Mouse (Mus musculus) cerebellum, adult 9-11 months (tissue): ENCODE measurements around the gene Epn1.

Experiments used
- DNase-seq: peaks from one replicate; pipeline ENCODE4 v3.0.0; 2022

The Epn1 gene

GRCm38 (mm10) chr7:5098769-5099168, 18.7 kb downstream of the Epn1 start:
- DNase-seq = no peak

- DNase-seq = no peak
Observed at GRCm38 (mm10) chr7:5099796-5100195, 19.8 kb downstream of the Epn1 start.

DNA sequence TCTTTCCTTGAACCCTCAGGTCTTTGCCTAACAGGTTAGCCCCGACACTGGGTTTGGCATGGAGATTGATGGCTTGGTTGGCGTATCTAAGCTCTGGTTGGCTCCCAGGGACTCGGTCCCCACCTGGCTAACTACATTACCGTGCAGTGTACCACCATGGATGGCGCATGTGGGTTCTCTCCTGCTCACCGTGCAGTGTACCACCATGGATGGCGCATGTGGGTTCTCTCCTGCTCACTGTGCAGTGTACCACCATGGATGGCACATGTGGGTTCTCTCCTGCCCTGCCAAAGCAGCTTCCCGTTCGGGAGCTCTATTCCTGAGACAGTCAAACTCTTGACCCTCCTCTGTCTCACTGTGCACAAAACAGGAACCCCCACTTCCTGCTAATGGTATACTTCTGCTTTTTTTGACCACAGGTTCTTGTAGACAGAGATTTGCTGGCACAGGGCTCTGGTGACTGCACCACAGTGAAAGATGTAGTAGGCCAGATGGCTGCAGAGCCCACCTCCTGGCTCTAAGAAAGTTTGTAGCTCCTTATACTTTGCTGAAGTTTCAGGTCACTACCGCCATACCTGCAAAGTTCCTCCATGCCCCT, 21.1 kb downstream of the Epn1 start:
- DNase-seq = no peak

GRCm38 (mm10) chr7:5102564-5102963, 22.5 kb downstream of the Epn1 start:
- DNase-seq = no peak

DNA sequence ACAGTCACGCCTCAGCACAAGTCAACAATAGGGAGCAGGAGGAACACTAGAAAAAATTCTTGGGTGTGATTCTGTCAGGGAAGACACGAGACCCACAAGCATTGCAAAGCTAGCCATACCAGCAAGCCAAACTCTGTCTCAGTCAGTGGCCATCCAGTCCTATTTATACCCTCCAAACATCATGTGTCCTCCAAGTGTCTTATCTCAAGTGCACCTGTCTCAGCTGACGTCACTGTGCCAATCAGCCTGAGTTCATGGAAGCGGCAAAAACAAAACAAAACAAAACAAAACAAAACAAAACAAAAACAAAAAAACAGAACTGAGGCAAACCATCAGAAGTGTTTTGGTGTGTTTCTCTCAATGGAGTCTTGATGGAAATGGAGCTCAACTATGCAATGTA, 28.2 kb downstream of the Epn1 start:
- no peak for DNase-seq

DNA sequence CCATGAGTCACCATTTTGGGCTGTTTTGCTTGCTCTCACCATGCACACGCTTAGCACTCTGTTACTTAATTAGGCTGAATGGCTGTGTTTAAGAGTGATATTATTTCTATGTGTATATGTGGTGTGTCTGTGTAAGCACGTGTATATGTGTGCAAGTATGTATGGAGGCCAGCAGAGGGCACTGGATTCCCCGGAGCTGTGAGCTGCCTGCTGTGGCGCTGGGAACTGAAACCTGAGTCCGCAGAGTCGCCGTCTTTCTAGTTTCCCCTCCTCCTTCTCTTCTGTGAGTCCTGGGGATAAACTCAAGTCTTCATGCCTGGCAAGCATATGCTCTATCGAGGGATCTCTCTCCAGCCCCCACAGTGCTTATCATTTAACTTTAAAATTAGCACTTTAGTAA, 29.3 kb downstream of the Epn1 start:
- no peak for DNase-seq

DNA sequence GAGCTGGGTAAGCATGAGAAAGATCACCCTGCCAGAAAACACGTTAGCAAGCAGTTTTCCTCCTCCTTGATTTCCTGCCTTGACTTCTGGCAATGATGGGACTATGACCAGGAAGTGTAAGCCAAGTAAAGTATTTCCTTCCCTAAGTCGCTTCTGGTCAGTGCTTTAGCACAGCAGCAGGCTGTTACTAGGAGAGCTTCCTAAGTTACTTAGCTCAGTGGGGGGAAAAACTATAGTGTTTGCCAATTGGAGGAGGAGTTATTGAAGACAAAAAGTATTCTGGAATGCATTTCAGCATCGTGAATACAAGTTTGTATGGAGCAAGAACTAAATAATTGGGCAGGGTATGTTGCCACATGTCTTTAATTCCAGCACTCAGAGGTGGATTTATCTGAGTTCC, 32.7 kb downstream of the Epn1 start:
- DNase-seq = no peak

GRCm38 (mm10) chr7:5116850-5117249, 36.8 kb downstream of the Epn1 start, which contains the start of gene Rfpl4:
TSS of gene Rfpl4 (minus strand) at chr7:5116950.
- DNase-seq = no peak

DNA sequence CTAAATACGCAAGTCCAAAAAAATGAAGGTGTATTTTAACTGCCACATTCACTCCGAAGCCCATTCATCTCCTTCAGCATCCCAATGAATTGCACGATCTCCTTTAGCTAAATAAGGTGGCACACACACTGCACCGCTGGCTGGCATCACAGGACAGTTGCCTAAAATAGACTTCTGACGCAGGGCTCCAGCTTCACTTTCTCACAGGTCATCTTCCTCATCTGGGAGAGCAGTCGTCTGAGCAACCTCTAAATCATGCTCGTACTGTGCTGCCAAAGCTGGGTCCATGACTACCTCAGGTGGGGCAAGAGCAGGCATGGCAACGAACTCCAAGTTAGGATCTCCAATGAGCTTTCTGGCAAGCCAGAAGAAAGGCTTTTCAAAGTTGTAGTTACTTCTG, 45.0 kb downstream of the Epn1 start:
- no peak for DNase-seq

- peak; percentile 49 for DNase-seq
Observed at GRCm38 (mm10) chr7:5125549-5126406, 45.7 kb downstream of the Epn1 start, which contains the start of gene Rasl2-9. TSS of gene Rasl2-9 (minus strand) at chr7:5125950.
